Mouse (Mus musculus) neural tube, embryonic 13.5 days (tissue): ENCODE measurements around the gene Pou2f2. TPM values are rescaled to one million over a fixed set of nuclear protein-coding genes. Genes with fewer than 3 reads are reported as not detected.

Source experiments
- ATAC-seq: fragments of 200-750 bp; cut with Nextera tagmentation; 2 replicates; pipeline ENCODE4 v1.8.0; 2017; ENCODE audit warnings: low read depth, mild to moderate bottlenecking, moderate TSS enrichment, moderate library complexity
- H3K27ac ChIP-seq: fragments of 300-500 bp; sonication (generic); replicated peaks from 2 replicates; pipeline ENCODE4 v1.5.1; 2015; ENCODE audit warnings: moderate library complexity, mild to moderate bottlenecking, inconsistent platforms
- H3K27me3 ChIP-seq: fragments of 300-500 bp; sonication (generic); 2 replicates; pipeline ENCODE4 v1.6.1; 2015; ENCODE audit warnings: mild to moderate bottlenecking, inconsistent platforms
- H3K36me3 ChIP-seq: fragments of 300-500 bp; sonication (generic); 2 replicates; pipeline ENCODE4 v1.6.1; 2015; ENCODE audit warnings: mild to moderate bottlenecking, inconsistent platforms
- H3K4me1 ChIP-seq: fragments of 300-500 bp; sonication (generic); replicated peaks from 2 replicates; pipeline ENCODE4 v1.6.1; 2015; ENCODE audit warnings: inconsistent platforms
- H3K4me2 ChIP-seq: fragments of 300-500 bp; sonication (generic); 2 replicates; pipeline ENCODE4 v1.6.1; 2015; ENCODE audit warnings: inconsistent platforms, mild to moderate bottlenecking, moderate library complexity
- H3K4me3 ChIP-seq: fragments of 300-500 bp; sonication (generic); 2 replicates; pipeline ENCODE4 v1.5.1; 2015; ENCODE audit warnings: mild to moderate bottlenecking, inconsistent platforms
- H3K9ac ChIP-seq: fragments of 300-500 bp; sonication (generic); 2 replicates; pipeline ENCODE4 v1.6.1; 2015; ENCODE audit warnings: moderate library complexity, mild to moderate bottlenecking, inconsistent platforms
- H3K9me3 ChIP-seq: fragments of 300-500 bp; sonication (generic); 2 replicates; pipeline ENCODE4 v1.6.1; 2016; ENCODE audit warnings: inconsistent platforms
- WGBS: fragments of 180-500 bp; shearing (Covaris S2); methylation state at CpG from one replicate; pipeline ENCODE4 v1.1.7; 2015; 5-methylcytosine and 5-hydroxymethylcytosine counted together
- polyA plus RNA-seq: library from polyadenylated mRNA; unstranded; fragments of >200 nt; fragmentation: Nextera tagmentation; extraction: Ambion mirVana; gene quantifications from 2 replicates; pipeline ENCODE4 v1.2.1, GENCODE M21; 2015

The Pou2f2 gene
- 28.0 and 29.4 TPM in 2 replicates for polyA plus RNA-seq

DNA sequence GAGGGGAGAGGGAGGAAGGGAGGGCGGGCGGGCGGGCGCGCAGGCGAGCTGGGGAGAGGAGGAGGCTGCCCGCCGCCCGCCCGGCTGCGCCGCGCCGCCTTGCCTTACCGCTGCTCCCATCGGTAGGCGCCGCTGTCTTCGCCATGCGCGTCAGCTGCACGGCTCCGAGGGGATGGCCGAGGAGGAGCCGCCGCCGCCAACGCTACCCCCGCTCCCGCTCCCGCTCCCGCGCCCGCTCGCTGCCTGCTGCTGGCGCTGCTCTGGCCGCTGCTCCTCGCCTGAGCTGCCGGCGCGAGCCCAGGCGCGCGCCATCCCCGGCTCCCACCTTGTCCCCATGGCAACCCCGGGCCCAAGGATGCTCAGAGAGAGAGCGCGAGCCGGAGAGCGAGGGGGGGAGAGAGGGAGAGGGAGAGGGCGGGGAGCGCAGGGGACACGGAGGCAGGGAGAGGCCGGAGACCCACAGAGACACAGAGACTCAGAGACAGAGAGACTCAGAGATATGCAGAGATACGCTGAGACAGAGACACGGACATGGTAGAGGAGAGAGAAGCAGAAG, at the start of gene Pou2f2:
Gene Pou2f2, minus strand, starts transcription at position 121 of the 556 bp plus-strand sequence.
- no peaks in the 10 kb centered on the region for H3K9me3 ChIP-seq
- peaks cover 62% of the 10 kb centered on the region for H3K4me1 ChIP-seq
- H3K36me3 ChIP-seq, result no peaks in the 10 kb centered on the region
- H3K9ac ChIP-seq, result peak within 1 kb of the TSS; percentile 99
- peak within 1 kb of the TSS; percentile 70 for H3K4me3 ChIP-seq
- peak within 1 kb of the TSS; percentile 76 for H3K4me2 ChIP-seq
- peaks cover 46% of the 10 kb centered on the region for H3K27me3 ChIP-seq
- peak; percentile 92 for ATAC-seq
- peak within 1 kb of the TSS; percentile 99 for H3K27ac ChIP-seq
- WGBS, result under 1% methylated on average over 37 of the region's 56 CpGs

DNA sequence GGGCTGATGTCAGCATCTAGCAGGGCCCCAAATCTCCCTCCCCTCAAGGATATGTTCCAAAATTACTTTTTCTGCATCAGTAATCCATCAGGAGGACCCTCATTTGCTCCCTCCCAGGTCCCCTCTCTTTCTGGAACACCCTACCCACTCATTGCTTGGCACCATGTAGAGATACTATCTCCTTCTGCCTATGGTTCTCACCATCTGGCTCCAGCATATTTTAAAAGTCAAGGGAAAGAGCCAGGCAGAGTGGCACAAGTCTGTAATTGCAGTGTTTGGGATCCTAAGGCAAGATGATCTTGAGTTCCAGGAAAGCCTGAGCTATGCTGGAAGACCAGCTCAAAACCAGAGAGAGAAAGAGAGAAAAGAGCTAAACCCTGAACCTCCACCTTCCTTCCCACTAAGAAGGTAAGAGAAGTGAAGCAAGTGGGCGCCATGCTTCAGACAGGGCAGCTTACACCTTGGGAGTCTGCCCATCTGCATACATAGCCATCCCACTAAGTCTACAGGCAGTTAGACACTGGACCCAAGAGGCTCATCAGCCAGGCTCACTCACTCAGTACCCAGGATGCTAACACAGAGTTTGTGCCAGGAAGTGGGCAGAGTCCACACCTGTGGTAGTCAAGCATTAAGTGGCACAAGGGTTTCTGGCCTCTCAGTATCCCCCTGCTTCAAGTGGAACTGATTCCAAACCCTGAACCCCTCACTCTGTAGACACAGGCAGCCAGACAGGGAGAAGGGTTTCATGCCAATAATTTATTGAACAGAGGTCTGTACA, 48.2 kb upstream of the Pou2f2 start:
- Histone ChIP-seq H3K9ac (no peak overlapping the region), H3K27me3 (no peaks in the 10 kb centered on the region), H3K4me2 (no peak overlapping the region), H3K36me3 (peaks cover 87% of the 10 kb centered on the region), H3K4me1 (peaks cover 2% of the 10 kb centered on the region; the same call in 1 of the 2 replicates), H3K4me3 (no peak overlapping the region), H3K27ac (no peak overlapping the region), H3K9me3 (no peaks in the 10 kb centered on the region)
- no peak for ATAC-seq
- WGBS, result 95% methylated on average over 1 of the region's 1 CpGs

DNA sequence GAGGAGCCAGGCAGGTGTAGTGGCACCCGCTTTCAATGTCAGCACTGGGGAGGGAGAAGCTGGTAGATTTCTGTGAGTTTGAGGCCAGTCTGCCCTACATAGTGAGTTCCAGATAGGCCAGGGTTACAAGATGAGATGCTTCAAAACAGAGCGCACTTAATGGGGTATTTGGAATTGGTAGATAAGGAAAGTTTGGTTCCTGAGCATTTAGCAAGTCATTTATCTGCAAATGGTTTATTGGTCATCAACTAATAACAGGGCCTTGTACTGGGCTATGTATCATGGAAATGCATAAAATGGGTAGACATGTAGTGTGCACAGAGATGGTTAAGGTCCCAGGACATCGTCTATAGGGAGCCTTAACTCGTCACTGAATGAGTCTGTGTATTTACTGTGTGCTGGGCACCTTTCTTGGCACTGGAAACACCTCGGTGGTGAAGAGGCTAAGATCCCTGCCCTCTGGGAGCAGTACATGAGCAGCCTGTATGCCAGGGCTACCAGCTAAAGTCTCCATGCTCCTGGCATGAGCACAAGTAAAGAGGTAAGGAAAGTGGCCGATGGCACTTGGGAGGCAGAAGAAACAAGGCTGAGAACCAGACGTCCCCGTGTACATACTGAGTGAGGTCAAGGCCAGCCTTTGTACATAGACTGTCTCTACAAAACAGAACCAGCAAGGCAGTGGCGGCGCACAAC, 42.9 kb upstream of the Pou2f2 start:
- peaks cover 39% of the 10 kb centered on the region for H3K4me1 ChIP-seq
- WGBS, result 85% methylated on average over 10 of the region's 10 CpGs
- H3K9ac ChIP-seq, result peak overlapping the region; percentile 82
- ATAC-seq, result no peak
- H3K4me3 ChIP-seq, result peak overlapping the region; percentile 77
- no peaks in the 10 kb centered on the region for H3K9me3 ChIP-seq
- H3K27me3 ChIP-seq, result no peaks in the 10 kb centered on the region
- H3K36me3 ChIP-seq, result peaks cover 36% of the 10 kb centered on the region
- no peak overlapping the region for H3K27ac ChIP-seq
- peak overlapping the region; percentile 85 for H3K4me2 ChIP-seq

DNA sequence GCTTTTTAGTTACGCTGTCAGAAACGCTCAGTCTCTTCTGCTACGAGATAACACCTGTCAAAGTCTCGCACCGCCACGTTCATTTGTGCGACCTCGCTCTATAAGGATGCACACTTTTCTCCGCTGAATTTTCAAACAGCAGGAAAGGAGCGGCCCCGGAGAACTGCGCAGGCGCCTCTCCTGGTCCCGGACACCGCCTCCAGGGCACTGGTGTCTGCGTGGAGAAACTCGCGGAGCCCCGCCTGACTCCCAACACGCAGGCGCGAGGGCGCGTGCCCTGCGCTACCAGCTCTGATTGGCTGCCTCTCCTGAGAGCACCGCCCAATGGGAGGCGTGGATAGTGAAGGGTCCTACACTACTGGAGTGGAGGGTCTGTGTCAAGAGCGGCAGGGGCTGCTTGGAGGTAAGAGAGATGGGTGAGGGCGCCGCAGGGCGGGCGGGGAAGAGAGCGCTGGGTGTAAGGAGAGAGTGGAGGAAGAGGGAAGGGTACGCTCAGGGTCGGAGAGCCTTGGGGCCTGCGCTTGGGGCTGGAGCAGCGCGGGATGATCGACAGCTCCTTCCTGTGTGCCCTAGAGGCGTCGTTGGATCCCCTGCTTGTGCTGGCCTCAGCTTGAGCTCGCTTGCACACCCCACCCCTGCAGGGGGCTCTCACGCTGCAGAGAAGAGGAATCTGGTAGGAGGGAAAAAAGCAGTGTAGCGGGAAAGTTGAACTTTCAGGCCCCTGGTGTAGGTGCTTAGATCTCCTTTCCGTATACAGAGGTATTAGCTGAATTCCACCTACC, 41.8 kb upstream of the Pou2f2 start, which contains the start of gene Zfp526:
Gene Zfp526, plus strand, starts transcription at position 324 of the 782 bp plus-strand sequence.
- under 1% methylated on average over 43 of the region's 45 CpGs for WGBS
- H3K4me2 ChIP-seq, result peak within 1 kb of the TSS; percentile 85
- peak within 1 kb of the TSS; percentile 82 for H3K9ac ChIP-seq
- H3K9me3 ChIP-seq, result no peaks in the 10 kb centered on the region
- H3K27me3 ChIP-seq, result no peaks in the 10 kb centered on the region
- H3K4me1 ChIP-seq, result peaks cover 39% of the 10 kb centered on the region
- ATAC-seq, result peak; percentile 95
- H3K36me3 ChIP-seq, result peaks cover 30% of the 10 kb centered on the region
- H3K4me3 ChIP-seq, result peak within 1 kb of the TSS; percentile 77
- H3K27ac ChIP-seq, result peak within 1 kb of the TSS; percentile 91

DNA sequence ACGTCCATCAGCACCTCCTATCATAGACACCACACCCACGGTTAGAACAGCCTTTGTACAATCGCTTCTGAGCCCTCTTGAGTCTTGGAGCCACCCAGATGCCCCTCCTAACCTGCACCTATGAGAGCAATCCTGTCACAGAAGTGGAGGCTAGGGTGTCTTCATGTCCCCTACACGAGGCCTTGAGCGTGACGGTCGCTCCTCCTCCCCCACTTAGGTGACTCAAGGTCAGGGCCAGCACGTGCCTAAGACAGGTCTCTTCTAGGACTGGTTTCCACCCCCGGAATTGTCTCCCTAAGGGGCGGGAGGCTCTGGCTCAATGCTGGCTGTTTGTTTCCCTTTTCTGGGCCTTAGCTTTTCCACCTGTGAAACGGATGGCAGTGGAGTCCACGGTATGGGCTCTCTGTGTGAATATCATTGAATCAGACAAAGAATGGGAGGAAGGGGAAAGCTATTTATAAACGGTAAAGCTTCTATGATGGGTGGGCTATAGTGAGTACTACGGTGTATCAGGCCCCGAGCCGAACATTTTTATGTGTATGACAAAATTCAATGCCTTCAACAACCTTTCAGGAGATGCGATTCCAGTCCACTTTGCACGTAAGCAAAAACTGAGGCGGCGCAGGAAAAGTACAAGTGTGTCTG, 41.1 kb upstream of the Pou2f2 start, which contains the start of gene Dedd2:
Gene Dedd2, minus strand, starts transcription at position 159 of the 645 bp plus-strand sequence.
- 0 out of 2 replicates have a peak, but pooled peaks have one; percentile 4 for ATAC-seq
- peaks cover 39% of the 10 kb centered on the region for H3K4me1 ChIP-seq
- H3K4me2 ChIP-seq, result peak within 1 kb of the TSS; percentile 85
- WGBS, result 8% methylated on average over 20 of the region's 20 CpGs
- peak within 1 kb of the TSS; percentile 91 for H3K27ac ChIP-seq
- H3K9me3 ChIP-seq, result no peaks in the 10 kb centered on the region
- peak within 1 kb of the TSS; percentile 82 for H3K9ac ChIP-seq
- H3K27me3 ChIP-seq, result no peaks in the 10 kb centered on the region
- H3K36me3 ChIP-seq, result peaks cover 29% of the 10 kb centered on the region
- peak within 1 kb of the TSS; percentile 77 for H3K4me3 ChIP-seq

DNA sequence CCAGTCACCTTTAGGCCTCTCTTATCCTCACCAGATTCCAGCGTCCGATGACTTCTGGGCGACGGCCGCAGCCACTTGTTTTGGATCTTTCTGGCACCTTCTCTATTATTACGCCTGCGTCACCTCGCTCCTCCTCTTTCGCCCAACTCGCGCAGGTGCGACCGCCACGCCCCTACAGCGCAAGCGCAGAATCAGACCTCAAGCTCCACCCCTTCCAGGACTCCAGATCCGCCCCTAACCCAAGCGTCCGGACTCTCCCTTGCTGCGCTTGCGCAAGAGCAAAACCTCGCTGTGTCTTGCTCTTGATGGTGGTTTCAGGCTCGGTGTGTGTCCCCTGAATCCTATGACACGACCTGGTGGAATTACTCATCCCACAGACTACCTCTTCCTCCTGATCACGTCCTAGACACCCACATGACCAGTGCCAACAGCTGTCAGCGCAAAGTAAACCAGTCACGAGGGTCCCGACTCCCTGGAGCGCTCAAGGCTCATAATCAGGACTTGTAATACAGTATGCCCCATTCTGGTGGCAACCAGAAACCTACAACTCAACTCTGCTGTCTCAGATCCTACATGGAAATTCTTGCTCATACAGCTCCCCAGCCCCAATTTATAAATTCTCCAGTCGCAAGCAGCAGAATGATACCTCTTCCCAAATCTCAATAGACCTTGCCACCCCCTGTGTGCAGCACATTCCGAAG, 40.4 kb upstream of the Pou2f2 start:
- Histone ChIP-seq H3K9ac (peak overlapping the region; percentile 80), H3K27me3 (no peaks in the 10 kb centered on the region), H3K36me3 (peaks cover 29% of the 10 kb centered on the region), H3K4me1 (peaks cover 39% of the 10 kb centered on the region), H3K4me2 (peak overlapping the region; percentile 85), H3K27ac (peak overlapping the region; percentile 91), H3K4me3 (peak overlapping the region; percentile 77), H3K9me3 (no peaks in the 10 kb centered on the region)
- 3% methylated on average over 31 of the region's 31 CpGs for WGBS
- peak; percentile 67 for ATAC-seq

DNA sequence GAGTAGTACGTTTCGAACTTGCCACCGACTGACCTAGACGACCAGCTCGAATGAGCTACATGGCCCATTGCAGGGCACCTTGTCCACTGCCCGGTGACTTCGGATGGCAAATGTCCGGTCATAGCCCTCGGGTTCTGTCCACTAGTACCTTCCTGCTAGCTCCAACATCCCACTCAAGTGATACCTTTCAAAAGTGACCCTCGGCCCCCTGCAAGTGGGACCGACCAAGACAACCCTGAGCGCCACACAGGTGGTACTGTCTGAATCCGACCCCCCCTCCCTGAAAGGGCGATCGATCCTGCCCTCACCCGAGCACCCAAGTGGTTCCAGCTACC, 39.9 kb upstream of the Pou2f2 start:
- Histone ChIP-seq H3K36me3 (peaks cover 26% of the 10 kb centered on the region), H3K27ac (peak overlapping the region; percentile 65), H3K9ac (peak overlapping the region; percentile 80), H3K4me1 (peaks cover 39% of the 10 kb centered on the region), H3K4me2 (peak overlapping the region; percentile 85), H3K4me3 (peak overlapping the region; percentile 77), H3K9me3 (no peaks in the 10 kb centered on the region), H3K27me3 (no peaks in the 10 kb centered on the region)
- under 1% methylated on average over 16 of the region's 16 CpGs for WGBS
- ATAC-seq, result peak; percentile 40

DNA sequence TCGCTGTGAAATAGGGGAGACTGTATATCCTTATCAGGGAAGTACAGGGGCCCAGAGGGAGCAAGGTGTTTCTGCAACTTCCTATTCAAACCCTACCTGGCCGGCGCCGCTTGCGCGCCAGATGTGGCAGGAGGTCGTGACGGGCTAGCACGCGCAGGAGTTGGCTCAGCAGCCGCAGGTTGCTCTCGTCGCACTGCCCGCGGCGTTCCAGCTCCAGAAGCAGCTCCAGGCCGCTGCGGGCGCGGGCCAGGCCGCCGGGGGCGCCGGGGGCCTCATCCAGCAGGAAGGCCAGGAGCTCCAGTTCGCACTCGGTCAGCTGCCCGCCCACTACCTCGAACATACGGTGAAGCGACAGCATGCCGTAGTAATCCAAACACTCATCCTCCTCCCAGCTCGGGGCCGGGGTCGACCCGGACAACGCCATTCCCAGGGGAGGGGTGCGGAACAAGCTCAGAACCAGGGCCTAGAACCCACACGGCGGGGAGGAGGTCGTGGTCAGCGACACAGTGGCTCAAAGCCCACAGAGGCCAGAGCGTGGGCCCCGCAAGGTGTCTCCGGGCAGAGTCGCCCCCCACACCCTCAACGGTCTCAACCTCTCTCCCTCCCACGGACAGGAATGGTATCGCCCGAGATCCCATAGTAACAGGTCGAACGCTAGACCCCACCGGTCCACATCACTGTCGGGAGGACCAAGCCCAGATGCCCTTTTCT, 39.3 kb upstream of the Pou2f2 start:
- Histone ChIP-seq H3K4me3 (peak overlapping the region; percentile 77), H3K4me1 (peaks cover 39% of the 10 kb centered on the region), H3K27ac (peak overlapping the region; percentile 74), H3K4me2 (peak overlapping the region; percentile 85), H3K9me3 (no peaks in the 10 kb centered on the region), H3K9ac (peak overlapping the region; percentile 80), H3K27me3 (no peaks in the 10 kb centered on the region), H3K36me3 (peaks cover 28% of the 10 kb centered on the region)
- under 1% methylated on average over 53 of the region's 53 CpGs for WGBS
- peak; percentile 44 for ATAC-seq

DNA sequence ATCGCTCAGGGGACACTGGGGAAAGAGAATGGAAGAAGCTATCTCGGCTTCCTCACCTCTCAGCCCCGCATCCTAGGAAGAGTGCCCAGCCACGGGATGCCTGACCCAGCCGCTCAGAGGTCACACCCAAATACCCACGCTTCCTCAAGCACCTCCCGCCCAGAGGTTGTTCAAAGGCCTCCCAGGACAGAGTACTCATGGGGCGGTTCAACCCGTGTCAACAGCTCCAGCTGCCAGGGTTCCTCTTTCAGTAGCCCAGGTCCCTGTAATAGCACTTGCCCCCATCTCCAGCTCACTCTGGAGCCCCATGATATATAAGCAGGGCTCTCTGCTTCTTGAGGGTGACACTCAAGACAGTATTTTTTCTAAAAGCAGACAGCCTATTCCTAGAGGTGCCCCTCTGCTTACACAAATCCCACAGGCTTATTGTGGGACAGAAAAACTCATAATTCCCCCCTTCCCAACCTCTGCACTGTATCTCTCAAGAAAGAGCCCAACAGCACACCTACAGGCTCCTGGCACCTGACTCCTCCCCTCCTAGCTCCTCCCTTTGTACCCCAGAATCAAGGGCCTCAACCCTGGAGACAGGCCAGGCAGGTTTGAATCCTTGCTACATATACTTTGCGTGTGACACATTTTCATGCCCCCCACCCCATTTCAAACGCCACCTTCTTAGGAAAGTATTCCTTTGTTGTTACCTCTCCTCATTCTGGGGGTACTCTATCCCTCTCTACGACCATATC, 38.3 kb upstream of the Pou2f2 start:
- Histone ChIP-seq H3K36me3 (peaks cover 35% of the 10 kb centered on the region), H3K4me3 (peak overlapping the region; percentile 77), H3K9me3 (no peaks in the 10 kb centered on the region), H3K9ac (peak overlapping the region; percentile 8; the same call in 1 of the 2 replicates), H3K27ac (no peak overlapping the region), H3K27me3 (no peaks in the 10 kb centered on the region), H3K4me2 (peak overlapping the region; percentile 85), H3K4me1 (peaks cover 38% of the 10 kb centered on the region)
- no peak for ATAC-seq
- WGBS, result 71% methylated on average over 12 of the region's 12 CpGs

DNA sequence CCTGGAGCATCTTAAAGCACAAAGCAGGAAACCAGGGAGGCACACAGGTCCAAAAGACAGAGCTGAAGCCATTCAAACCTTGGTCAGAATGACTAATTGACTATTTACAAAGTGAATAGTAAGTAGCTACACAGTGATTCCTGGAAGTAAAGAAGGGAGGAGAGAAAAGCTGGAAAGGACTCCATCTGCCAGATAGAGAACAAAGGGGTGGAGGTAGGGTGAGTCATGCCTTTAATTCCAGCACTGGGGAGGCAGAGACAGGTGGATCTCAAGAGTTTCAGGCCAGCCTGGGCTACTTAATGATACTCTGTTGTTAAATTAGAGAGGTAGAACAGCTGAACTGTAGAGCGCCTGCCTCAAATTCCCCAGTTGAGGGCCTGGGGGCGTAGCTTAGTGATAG, 34.6 kb upstream of the Pou2f2 start:
- Histone ChIP-seq H3K4me2 (no peak overlapping the region), H3K27me3 (no peaks in the 10 kb centered on the region), H3K9ac (no peak overlapping the region), H3K9me3 (no peaks in the 10 kb centered on the region), H3K4me1 (peaks cover 15% of the 10 kb centered on the region), H3K27ac (no peak overlapping the region), H3K36me3 (peaks cover 65% of the 10 kb centered on the region), H3K4me3 (no peak overlapping the region)
- 91% methylated on average over 2 of the region's 2 CpGs for WGBS
- no peak for ATAC-seq
